Mouse (Mus musculus) embryonic facial prominence, embryonic 11.5 days (tissue): Measurements from ENCODE around the gene Best2. TPM values are rescaled to one million over a fixed set of nuclear protein-coding genes. Genes with fewer than 3 reads are reported as not detected.

Source experiments
- ATAC-seq: fragments of 200-750 bp; cut with Nextera tagmentation; replicated peaks from 2 replicates; pipeline ENCODE4 v1.8.0; 2017; ENCODE audit warnings: low read depth; ENCODE audit not compliant: insufficient number of reproducible peaks, low FRiP score, low TSS enrichment
- DNase-seq: peaks from one replicate; pipeline ENCODE4 v3.0.0-alpha.2; 2015; ENCODE audit warnings: low spot score
- H3K27ac ChIP-seq: fragments of 300-500 bp; sonication (generic); replicated peaks from 2 replicates; pipeline ENCODE4 v1.5.1; 2014; ENCODE audit warnings: mild to moderate bottlenecking, low read depth, low read length, control low read depth
- H3K27me3 ChIP-seq: fragments of 300-500 bp; sonication (generic); 2 replicates; pipeline ENCODE4 v1.6.1; 2014; ENCODE audit warnings: mild to moderate bottlenecking, low read length, moderate library complexity, mixed read lengths; ENCODE audit not compliant: control insufficient read depth, insufficient read depth
- H3K36me3 ChIP-seq: fragments of 300-500 bp; sonication (generic); replicated peaks from 2 replicates; pipeline ENCODE4 v1.6.1; 2014; ENCODE audit warnings: low read depth, mild to moderate bottlenecking, low read length, moderate library complexity, mixed read lengths; ENCODE audit not compliant: control insufficient read depth, insufficient read depth
- H3K4me1 ChIP-seq: fragments of 300-500 bp; sonication (generic); 2 replicates; pipeline ENCODE4 v1.6.1; 2014; ENCODE audit warnings: low read length, mixed read lengths; ENCODE audit not compliant: control insufficient read depth, insufficient read depth
- H3K4me2 ChIP-seq: fragments of 300-500 bp; sonication (generic); 2 replicates; pipeline ENCODE4 v1.6.1; 2014; ENCODE audit warnings: low read depth, mild to moderate bottlenecking, control low read depth, low read length, moderate library complexity
- H3K4me3 ChIP-seq: fragments of 300-500 bp; sonication (generic); 2 replicates; pipeline ENCODE4 v1.5.1; 2014; ENCODE audit warnings: low read depth, low read length, control low read depth
- H3K9ac ChIP-seq: fragments of 300-500 bp; sonication (generic); replicated peaks from 2 replicates; pipeline ENCODE4 v1.6.1; 2014; ENCODE audit warnings: mild to moderate bottlenecking, control low read depth, low read length
- H3K9me3 ChIP-seq: fragments of 300-500 bp; sonication (generic); replicated peaks from 2 replicates; pipeline ENCODE4 v1.6.1; 2016; ENCODE audit warnings: mild to moderate bottlenecking, low read length, inconsistent platforms, mixed read lengths; ENCODE audit not compliant: control insufficient read depth
- WGBS: fragments of 180-500 bp; shearing (Covaris S2); extraction: QIAGEN DNeasy Blood & Tissue Kit; methylation state at CpG from one replicate; pipeline ENCODE4 v1.1.7; 2014; 5-methylcytosine and 5-hydroxymethylcytosine counted together
- polyA plus RNA-seq: library from polyadenylated mRNA; unstranded; fragments of >200 nt; fragmentation: Nextera tagmentation; extraction: Ambion mirVana; gene quantifications from 2 replicates; pipeline ENCODE4 v1.2.1, GENCODE M21; 2014

Best2 gene
- polyA plus RNA-seq, 1 experiment from 2014 or later: not detected

GRCm38 (mm10) chr8:84979599-84980421 is 34.5 kb downstream of the Best2 start:
- peak overlapping the region; percentile 46 for H3K9ac ChIP-seq
- peak overlapping the region; percentile 28 for H3K4me3 ChIP-seq
- H3K9me3 ChIP-seq: no peaks in the 10 kb centered on the region
- H3K4me2 ChIP-seq: peak overlapping the region; percentile 71
- 2% methylated on average over 42 of the region's 42 CpGs for WGBS
- H3K27me3 ChIP-seq: peaks cover 22% of the 10 kb centered on the region
- peak; percentile 92 for DNase-seq
- no peaks in the 10 kb centered on the region for H3K36me3 ChIP-seq
- peaks cover 20% of the 10 kb centered on the region for H3K4me1 ChIP-seq
- H3K27ac ChIP-seq: peak overlapping the region; percentile 36; the same call in 1 of the 2 replicates
- 0 out of 2 replicates have a peak, but pooled peaks have one; percentile 15 for ATAC-seq

DNA sequence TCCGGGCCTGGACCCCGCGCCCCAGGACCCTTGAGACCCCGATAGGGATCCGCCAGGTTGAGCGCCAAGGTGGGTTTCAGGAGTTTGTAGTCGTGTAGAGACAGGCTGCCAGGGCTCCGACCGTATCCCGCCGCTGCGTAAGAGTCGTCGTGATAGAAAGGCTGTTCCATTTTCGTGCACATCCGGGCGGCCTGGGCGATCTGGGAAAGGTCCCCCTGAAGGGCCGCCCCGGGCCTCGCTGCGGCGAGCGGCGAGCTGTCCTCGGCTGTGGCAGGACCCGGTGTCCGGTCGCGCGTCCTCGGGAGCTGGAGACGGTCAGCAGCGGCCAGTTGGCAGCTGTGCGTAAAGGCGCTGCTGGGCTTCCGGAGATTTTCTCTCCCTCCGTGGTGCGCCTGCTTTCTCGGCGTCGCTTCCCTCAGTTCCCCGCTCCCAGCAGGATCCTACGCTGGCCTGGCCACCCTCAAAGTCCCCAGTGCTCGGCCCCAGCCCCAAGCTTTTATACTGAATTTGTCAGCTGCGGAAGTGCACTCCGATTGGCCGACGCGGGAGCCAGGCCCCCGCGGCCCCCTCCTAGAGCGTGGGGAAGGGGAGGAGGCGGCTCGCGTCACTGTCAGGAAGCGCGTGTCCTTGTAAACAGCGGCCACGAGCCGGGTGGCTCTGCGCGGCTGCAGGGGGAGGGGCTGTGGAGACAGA is 35.9 kb downstream of the Best2 start, which contains the start of gene Junb:
Junb (minus strand) TSS at position 471 of the 693 bp plus-strand sequence.
- Histone ChIP-seq H3K27ac (peak within 1 kb of the TSS; percentile 36; the same call in 1 of the 2 replicates), H3K4me3 (peak within 1 kb of the TSS; percentile 50), H3K36me3 (no peaks in the 10 kb centered on the region), H3K4me2 (peak within 1 kb of the TSS; percentile 96), H3K27me3 (peaks cover 22% of the 10 kb centered on the region), H3K4me1 (peaks cover 16% of the 10 kb centered on the region), H3K9ac (peak within 1 kb of the TSS; percentile 64), H3K9me3 (no peaks in the 10 kb centered on the region)
- WGBS: under 1% methylated on average over 60 of the region's 63 CpGs
- no peak for ATAC-seq
- DNase-seq: peak; percentile 87

- H3K27ac ChIP-seq: no peak overlapping the region
- no peaks in the 10 kb centered on the region for H3K9me3 ChIP-seq
- 1% methylated on average over 70 of the region's 70 CpGs for WGBS
- H3K4me3 ChIP-seq: peak overlapping the region; percentile 50
- no peaks in the 10 kb centered on the region for H3K36me3 ChIP-seq
- peaks cover 16% of the 10 kb centered on the region for H3K4me1 ChIP-seq
- DNase-seq (peak; percentile 56), ATAC-seq (no peak)
- peak overlapping the region; percentile 64 for H3K9ac ChIP-seq
- H3K4me2 ChIP-seq: peak overlapping the region; percentile 96
- H3K27me3 ChIP-seq: peaks cover 22% of the 10 kb centered on the region
Observed at GRCm38 (mm10) chr8:84977435-84978247, 36.7 kb downstream of the Best2 start.

DNA sequence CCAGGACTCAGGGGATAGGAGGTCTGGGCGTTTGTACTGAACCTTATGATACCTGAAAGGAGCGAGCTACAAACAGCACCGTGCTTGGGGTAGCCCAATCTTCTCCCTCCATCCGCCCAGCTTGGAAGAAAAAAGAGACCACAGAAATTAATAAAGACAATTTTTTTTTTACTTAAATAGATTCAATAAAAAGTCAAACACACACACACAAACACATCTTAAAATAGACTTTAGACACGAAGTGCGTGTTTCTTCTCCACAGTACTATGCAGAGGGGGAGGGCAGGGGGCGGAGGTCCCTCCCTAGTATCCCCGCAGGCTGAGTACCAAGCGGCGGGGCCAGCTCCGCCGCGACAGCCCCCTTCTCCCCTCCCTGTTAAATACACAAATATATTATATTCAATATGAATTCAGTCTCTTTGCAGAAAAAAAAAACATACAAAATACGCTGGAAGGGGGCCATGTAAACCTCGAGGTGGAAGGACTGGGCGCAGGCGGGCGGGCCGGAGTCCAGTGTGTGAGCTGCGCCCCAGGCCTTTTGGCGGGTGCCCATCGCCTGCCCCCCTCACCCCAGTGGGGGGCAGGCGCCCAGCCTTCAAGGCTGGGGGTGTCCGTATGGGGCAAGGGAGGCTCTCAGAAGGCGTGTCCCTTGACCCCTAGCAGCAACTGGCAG is 37.4 kb downstream of the Best2 start:
- Histone ChIP-seq H3K27me3 (peaks cover 22% of the 10 kb centered on the region), H3K4me1 (peaks cover 16% of the 10 kb centered on the region), H3K4me3 (peak overlapping the region; percentile 50), H3K36me3 (no peaks in the 10 kb centered on the region), H3K27ac (no peak overlapping the region), H3K9ac (peak overlapping the region; percentile 64), H3K4me2 (peak overlapping the region; percentile 96), H3K9me3 (no peaks in the 10 kb centered on the region)
- DNase-seq (no peak), ATAC-seq (no peak)
- 2% methylated on average over 24 of the region's 25 CpGs for WGBS

DNA sequence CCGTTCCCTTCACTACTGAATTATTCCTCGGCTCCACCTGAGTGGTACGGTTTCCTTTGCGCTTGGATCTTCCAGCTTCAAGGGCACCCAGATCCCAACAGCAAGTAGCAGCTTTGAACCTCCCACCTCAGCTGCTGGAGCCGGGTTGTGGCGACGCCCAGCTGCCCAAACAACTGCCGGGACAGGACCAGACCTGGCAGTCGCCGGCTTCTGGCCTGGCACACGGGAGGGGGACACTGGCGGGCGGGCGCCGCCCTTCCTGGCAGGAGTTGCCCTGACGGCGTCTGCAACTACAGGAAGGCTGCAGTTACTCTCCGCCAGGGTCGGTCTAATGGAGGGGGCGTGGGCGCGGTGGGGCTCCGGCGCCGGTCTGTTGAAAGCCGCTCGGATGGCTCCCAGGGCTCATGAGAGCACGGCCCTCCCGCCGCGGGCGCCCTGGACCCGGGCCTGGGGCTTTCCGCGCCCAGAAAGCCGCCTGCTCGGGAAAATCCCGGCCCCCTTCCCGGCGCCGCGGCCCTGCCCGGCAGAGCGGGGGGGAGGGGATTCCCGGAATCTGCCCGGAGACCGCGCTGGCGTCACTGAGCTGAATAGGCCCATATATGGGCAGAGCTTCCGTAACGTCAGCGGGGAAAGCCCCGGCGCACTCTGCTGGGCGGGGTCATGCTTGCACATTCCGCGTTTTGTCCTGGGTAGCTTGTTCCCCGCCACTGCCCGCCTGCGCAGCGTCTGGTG is 38.1 kb downstream of the Best2 start:
- Histone ChIP-seq H3K4me3 (peak overlapping the region; percentile 50), H3K36me3 (no peaks in the 10 kb centered on the region; the same call in 1 of the 2 replicates), H3K9ac (peak overlapping the region; percentile 37), H3K4me1 (peaks cover 15% of the 10 kb centered on the region), H3K9me3 (no peaks in the 10 kb centered on the region), H3K4me2 (peak overlapping the region; percentile 96), H3K27ac (no peak overlapping the region), H3K27me3 (peaks cover 22% of the 10 kb centered on the region)
- 1% methylated on average over 58 of the region's 61 CpGs for WGBS
- peak; percentile 95 for DNase-seq
- ATAC-seq: peak; percentile 69

DNA sequence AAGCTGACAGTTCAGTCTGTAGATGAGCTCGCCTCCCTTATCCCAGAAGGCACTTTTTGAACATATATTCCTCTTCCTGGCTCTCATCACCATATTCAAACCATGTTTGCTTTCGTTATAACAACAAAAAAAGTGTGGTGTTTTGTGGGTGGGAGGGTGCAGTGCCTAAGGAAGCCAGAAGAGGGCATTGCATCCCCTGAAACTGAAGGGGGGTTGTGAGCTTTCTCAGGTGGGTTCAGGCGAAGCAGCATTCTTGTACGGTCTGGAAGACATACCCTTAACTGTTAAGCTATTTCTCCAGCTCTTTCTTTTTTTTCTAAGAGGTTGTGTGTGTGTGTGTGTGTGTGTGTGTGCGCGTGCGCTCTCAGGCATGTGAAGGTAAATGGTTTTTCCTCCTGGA is 38.9 kb downstream of the Best2 start:
- no peaks in the 10 kb centered on the region for H3K9me3 ChIP-seq
- H3K4me3 ChIP-seq: no peak overlapping the region
- DNase-seq (peak; percentile 70), ATAC-seq (no peak)
- peaks cover 18% of the 10 kb centered on the region for H3K4me1 ChIP-seq
- H3K27ac ChIP-seq: no peak overlapping the region
- no peak overlapping the region for H3K9ac ChIP-seq
- peaks cover 3% of the 10 kb centered on the region for H3K36me3 ChIP-seq
- peaks cover 21% of the 10 kb centered on the region for H3K27me3 ChIP-seq
- H3K4me2 ChIP-seq: peak overlapping the region; percentile 96; the same call in 1 of the 2 replicates
- WGBS: 23% methylated on average over 7 of the region's 7 CpGs
